Mouse (Mus musculus): Measurements from ENCODE around the gene Sel1l3. TPM values are rescaled to one million over a fixed set of nuclear protein-coding genes. Genes with fewer than 3 reads are reported as not detected.

Gene Sel1l3
- polyA plus RNA-seq, 2 experiments from 2014 or later: 0.09 TPM; not detected in 1

DNA sequence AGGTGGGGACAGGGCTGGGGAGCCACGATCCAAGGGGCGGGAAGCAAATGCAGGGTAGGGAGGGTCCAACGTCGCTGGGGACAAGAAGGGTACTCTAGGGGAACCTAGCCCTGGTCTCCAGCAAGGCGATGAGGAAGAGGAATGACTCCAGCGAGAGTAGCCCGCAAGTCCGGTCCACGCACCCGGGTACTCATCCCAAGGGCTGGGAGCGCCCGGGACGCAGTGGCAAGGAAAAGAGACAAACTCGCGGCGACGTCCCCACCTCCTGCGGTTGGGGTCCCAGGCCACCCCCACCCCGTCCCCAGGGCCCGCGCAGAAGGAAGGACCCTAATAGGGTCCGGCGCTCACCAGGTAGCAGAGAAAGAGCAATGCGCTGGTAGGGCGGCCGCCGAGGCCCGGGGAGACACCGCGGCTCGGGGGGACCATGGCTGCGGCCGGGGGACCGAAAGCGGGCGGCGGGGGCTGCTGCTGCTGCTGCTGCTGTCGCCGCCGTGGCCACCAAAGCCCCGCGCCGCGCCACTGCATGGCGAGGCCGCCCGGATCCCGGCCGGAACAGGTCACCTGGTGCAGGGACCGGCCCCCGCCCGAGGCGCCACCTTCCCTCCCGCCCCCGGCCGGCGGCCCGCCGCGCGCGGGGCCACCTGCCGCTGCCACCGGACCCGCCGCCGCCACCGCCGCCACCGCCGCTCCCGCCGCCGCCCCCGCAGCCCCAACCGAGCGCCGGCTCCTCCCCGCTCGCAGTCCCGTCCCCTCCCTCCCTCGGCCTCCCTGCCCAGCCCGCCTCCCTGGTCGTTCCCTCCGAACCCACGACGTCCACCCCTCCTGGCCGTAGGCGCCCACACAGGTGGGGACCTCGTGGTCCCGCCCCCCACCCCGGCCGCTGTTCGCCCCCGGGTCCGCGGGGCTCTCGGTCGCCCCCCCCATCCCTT is 681 bp downstream of the Sel1l3 start:
- ATAC-seq: no peak

DNA sequence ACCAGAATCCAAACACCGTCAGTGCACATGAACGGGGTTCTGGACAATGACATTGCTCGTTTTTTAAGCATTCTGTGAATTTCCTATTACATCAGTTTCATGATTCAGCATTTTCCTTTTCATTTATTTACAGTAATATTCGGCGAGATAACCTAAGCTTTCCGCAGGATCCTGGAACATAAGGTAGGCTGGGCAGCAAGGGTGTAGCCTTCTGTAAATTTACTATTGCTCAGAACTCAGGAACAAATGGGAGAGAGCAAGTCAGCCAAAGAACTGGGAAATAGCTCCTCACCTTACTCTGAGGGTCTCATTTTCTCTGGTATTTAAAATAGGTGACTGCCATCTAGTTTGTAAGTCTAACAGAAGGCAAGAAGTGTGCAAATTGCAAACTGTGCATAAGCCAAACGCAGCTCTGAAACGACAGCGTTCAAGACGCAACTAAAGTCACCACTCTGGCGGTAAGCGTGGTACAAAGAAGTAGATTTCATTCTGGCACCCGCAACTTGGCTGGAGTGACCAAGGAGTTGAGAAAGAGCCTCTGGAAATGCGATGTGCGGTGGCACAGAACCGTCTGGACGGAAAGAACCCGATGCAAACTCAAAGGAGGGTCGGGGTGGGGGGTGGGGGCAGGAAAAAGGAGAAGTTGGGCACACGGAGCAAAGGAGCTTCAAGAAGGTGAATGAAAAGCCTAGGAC is 1.5 kb downstream of the Sel1l3 start:
- ATAC-seq: no peak

DNA sequence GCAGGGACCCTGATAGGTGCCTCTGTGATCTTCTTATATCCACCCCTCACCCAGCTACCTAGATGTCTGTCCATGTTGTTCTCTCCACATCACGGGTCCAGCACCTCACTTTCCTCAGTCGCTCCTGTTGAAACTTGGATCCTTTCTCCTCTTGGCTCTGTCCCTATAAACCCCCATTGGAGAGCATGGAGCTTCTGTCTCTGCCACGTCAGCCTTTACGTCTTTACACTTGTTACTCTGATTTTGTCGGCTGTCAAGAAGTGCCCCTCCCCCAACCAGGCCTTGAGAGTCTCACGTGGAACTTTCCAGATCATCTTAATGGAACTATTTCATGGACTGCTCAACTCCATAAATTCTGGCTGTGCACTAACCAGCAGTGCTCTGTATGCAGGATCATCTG is 2.5 kb downstream of the Sel1l3 start:
- ATAC-seq: no peak

DNA sequence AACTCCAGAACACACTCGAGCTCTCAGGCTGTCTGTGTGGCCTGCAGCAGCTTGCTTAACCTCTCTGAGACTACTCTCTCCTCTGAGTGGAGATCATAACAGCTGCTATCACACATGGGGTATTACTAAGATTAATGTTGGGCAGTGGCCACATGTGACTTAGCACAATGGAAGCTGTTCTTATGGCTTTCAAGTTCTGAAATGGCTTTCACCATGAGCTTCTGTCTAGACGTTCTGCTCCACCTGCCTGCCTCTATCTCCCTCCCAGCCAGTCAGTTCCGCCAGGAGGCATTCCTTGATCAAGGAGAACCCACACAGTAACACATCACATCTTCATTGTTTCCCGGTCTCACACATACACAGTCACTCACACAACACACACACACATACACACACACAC is 3.2 kb downstream of the Sel1l3 start:
- no peak for ATAC-seq

DNA sequence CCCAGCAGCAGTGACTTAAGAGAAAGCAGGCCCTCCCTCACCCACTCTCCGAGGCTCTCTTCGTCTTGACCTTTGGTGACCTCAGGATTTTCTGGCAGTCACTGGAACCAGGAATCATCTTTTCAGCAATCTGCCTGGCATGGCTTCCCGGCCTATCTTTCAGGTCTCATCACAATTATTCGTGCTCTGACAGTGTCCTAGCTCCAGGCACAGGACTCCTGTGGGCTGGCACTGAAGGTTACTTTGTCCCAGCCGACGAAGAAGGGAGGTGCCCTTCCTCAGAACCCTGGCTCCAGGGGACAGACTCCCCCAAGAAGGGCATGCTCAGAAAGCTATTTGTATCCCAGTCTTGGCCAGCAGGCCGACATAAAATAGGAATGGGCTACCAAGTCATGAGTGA is 4.0 kb downstream of the Sel1l3 start:
- no peak for ATAC-seq

DNA sequence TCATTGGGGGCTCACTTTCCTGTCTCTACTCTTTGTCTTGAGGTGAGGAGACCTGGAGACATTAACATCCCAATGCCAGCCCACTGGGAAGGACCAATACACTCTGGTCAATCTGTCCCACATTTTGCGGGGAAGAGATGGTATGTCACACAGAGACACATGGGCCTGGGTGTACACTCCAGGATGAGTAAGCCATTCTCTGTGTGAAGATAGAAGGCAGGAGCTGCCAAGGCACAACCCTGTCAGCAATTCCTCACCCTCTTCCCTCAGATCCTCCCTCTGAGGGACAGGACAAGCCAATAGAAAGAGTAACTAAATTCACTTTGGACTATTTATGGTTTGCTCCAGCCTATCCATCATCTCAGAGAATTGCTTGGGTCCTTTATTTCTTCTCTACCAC is 5.0 kb downstream of the Sel1l3 start:
- ATAC-seq: no peak

DNA sequence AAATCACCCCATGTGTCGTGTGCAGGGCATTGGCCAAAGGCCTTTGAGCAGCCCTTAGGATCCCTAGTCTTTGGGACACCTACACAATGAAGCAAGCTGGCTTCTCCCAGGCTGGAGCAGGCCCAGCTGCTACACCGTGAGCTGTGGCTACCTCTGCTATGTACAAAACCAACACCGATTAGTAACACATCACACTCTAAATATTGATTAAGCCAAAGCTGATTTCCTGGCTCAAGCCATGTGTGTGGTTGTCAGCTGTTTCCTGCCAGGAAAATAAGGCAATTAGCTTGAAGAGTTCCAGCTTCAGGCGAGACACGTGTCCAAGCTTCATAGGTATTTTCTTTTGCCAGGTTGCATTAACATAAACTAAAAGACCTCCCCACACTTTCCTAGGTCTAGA is 7.2 kb downstream of the Sel1l3 start:
- no peak for ATAC-seq

DNA sequence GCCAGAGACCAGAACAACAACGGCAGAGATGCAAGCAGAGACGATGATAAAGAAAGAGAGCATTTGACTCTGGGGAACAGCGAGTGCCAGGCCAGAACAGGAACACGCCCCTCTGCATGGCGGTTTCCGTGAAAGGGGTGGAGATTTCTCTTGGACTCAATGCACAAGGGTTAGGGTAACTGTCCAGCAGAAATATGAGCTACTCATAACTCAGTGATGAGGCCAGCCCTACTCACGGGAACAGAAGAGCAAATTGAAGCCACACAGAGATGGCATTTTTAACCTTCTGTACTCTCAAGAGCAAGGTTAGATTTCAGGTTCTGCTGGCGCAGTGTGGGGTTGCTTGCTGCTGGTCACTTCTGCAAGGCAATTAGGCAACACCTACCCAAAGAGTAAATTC is 11.0 kb downstream of the Sel1l3 start:
- no peak for ATAC-seq

DNA sequence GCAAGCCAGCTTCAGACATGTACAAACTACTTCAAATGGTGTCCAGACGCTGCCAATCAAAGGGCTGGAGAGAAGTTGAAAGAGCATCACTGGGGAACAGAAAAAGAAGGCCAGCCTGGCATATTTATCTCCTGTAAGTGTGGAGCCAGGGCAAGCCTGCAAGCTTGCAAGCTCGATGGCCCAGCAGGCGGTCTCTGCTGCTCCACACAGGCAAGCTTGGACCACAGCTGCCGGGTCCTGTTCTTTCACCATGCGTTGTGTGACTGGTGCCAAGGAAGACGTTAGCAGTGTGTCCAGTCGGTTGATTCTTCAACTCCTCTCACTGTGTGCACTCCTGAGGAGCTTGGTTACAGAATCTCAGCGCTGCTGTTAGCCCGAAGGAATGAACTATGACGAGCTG is 12.9 kb downstream of the Sel1l3 start:
- no peak for ATAC-seq

DNA sequence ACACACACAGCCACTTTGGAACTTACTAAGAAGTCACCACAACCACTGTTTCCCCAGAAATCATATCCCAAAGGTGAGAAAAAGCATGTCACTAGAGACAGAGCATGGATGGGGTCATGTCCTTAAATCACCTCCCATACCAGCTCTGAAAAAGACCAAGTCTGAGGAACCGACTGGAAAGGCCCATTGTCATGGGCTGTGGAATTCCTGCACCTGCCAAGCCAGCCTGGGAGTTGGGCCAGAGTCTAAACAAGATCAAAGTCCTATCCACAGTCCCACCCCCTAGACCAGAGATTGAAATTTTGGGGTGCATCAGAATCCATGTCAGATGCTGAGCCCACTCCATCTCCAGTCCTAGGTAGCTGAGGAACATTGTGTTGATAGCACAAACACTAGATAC is 15.3 kb downstream of the Sel1l3 start:
- ATAC-seq: no peak

DNA sequence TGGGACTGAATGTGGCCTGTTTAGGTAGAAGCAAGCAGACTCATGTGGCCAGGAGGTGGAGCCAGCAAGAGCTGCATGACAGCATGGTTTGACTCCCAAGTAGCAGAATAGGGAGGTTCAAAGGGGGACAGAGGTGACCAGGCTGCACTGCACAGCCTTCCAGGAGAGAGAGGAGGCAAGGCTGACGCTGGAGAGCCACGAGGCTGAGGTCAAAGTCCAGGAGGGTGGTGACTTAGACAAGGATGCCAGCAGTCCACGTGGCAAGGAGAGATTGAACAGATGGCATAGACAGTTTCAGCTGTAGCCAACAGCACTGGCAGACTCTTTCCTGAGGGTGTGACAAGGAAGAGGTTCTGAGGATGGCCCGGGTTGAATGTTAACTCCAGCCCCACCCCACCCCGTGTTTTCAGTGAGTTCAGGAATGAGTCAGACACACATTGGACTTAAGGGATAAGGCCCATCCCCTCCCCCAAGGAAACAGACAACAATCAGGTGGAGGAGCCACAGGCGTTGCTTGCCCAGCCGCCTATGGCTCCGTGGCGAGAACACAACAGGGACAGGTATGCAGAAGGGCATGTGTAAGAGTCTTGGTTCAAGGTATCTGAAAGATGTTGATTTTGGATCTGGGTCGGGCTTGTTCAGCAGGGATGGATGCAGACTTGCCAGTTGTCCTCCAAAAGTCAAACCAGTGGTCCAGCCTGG is 17.2 kb downstream of the Sel1l3 start:
- ATAC-seq: no peak

DNA sequence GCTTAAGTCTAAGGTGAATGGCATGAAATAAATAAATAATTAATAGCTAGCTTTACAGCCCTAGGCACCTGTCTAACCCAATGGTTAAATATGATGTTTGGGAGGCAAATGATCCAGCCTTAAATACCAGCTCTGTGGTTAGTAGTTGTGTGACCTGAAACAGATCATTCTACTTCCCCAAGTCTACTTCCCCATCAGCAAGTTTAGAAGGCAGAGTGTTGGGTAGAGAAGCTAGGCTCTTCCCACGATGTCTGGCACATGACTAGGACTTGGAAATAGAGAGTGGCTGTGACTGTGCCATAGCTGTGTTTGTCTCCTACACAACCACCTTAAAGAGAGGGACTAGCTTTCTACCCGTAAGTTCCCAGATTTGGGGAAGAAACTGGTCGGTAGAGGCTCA is 18.9 kb downstream of the Sel1l3 start:
- ATAC-seq: no peak

DNA sequence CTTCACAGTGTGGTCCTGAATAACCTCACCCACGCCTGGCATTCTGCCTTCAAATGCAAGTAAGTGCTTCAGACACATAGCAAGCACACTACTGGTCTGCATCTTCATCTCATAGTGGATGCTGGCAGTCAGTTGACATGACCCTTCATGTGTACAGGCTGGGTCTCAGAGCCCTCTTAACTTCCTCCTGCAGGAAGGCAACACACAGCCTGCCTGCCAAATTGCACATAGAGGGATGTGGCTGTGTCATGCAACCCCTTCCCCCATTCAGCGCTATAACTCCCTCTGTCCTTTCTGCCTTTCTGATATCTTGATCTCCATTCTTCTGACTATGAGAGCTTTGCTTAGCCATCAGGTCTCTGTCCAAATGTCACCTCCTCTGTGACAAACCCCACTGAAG is 19.3 kb downstream of the Sel1l3 start:
- ATAC-seq: no peak

DNA sequence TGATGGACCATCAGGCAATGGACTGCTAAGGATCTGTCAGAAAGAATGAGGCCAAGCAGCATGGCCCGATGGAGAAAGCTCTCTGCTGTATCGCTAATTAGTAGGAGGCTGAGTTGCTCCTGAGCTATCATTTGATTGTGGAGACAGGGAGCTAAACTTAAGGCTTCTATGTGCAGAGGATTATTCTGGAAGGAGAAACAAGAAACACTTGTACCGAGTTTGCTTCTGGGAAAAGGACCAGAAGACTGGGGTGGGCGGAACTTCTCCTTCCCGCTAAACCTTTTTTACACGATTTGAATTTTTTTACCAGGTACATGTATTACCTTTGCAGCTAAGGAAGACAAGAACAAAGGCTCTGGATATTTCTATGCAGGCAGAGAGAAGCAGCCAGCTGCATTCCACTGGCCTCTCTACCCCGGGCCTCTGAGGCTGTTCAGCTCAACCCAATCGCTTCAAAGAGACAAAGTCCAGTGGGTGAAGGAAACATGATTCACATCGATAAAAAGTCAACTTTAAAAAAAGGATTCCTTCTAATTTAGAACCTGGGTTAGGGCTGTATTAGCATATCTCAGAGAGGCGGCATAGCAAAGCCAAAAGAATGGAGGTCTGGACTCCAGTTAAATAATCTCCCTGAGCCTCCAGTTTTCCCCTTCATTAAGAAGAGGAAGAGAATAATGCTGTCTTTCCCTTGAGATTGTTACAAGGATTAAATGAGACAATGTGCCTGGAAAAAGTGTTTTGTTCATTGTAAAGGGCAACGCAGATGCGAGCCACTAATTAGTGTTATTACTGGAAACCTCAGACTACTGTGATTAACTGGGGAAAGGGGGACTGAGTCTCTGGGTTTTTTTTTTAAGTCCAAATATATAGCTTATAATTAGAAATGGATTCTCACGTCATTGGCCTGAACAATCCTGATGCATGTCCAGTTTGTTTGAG is 20.4 kb downstream of the Sel1l3 start:
- ATAC-seq: no peak

DNA sequence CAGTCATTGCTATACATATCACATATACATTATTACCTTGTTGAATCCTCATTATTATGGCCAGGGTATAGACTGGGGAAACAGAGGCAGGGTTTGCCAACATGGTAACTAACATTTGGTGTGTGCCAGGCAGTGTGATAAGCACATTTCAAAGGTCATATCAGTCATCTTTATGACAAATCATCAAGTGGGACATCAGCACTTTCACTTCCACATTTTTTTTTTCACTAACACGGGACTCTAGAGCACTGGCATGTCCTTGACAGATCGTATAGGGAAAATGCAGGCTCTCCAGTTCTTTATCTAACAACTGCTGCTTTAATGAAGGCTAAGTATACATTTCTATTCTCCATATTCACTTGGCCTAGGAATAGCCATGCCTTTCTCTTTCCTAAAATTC is 25.1 kb downstream of the Sel1l3 start:
- ATAC-seq: no peak

DNA sequence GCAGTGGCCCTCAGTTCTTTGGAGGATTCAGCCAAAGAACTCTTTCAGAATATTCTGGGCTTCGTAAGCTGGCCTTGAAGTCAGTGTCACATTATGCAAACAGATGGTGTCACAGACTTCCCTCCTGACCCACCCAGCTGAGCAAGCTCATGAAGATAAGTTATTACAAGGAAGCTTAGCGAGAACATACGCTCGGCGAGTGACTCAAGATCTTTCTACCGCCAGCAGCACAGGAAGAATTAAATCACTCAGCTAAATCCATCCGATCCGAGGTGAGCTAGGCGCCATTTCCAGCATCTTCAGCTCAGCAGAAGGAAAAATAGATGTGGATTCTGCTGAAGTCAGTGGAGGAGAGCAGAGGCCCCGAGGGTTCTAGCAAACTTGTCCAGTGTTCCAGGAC is 26.5 kb downstream of the Sel1l3 start:
- no peak for ATAC-seq

DNA sequence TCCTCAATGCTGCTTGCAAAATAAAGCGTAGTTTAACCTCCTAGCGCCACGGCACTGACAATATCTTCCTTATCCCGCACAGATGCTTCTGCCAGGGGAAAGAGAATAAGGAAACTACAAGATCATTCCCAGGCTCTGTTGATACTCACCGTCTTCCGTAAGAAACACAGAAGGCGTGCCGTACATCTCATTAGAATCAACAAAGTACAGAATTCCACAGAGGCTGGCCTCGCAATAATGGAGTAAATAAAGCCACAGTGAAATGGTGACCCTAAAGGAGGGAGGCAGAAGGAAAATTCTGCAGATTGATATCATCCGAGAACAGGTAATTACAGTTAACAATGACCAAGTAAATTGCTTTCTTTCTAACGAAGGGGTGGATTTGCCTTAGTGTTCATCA is 27.9 kb downstream of the Sel1l3 start:
- ATAC-seq: no peak

DNA sequence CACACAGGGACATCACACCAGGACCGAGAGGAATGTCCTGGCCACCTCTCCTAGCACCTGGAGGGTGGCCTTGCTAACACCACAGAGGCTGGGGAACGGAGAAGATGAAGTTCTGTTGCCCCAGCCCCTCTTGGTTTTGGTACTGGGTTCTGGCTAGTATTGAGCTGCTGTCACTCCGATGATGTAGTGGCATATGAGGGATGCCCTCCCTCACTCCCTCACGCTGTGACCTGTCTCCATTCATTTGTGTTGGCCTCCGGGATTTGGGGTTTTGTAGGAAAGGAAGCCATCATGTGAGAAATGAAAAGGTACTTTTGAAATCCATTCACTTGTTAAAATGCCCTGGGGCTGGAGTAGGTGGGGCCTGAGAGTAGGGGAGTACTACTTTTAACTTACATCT is 33.8 kb downstream of the Sel1l3 start:
- no peak for ATAC-seq

DNA sequence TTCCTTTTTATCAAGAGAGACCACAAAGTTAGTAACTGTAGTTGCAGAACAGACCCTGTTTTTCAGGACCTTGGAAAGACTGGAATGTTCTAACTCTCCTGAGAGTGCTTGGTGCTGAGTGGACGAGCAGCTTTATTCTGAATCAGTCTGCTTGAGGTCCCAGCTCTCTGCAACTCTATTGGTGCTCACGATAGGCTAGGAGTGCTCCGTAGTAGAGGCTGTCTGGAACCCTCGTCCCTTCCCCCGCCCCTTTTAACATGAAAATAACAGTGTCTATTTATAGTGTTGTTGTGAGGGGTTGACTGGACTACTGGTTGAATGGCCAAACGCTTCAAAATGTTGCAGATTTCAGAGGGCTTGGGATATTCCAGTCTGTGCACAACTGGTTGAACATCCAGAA is 37.0 kb downstream of the Sel1l3 start:
- ATAC-seq: no peak

DNA sequence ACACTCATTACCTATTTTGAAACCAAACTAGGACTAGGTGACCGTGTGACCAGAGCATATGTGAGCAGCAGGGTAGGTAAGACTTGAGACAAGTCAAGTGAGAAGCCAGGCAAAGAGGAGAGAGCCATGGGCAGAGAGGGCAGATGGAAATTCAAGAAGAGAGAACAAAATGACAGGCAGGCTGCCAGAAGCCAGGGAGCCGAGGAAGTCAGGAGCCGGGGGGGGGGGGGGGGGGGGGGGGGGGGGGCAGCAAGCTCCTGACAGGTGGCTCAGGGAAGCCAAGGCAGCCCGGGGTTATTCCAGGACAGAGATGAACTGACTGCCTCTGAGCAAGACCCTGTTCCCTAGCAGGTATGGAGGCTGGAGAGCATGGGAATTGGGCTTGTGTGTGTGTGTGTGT is 37.7 kb downstream of the Sel1l3 start:
- no peak for ATAC-seq

DNA sequence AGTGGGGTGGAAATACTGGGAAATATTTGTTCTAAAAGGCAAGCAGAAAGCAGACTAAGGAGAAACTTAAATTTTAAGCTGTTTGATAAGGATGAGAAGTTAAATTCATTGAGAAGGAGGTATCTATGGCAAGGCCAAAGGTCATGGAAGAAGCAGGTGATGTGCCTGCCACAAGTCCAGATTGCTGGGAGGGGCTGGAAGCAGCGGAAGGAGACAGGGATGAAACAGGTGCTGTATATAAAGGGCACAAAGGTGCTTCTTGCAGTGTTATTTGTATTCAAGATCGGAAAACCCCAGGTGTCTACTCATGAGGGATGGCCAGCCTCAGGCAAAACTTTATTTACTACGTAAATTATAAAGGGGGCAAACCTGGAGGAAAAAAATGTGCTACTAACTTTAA is 38.5 kb downstream of the Sel1l3 start:
- no peak for ATAC-seq

DNA sequence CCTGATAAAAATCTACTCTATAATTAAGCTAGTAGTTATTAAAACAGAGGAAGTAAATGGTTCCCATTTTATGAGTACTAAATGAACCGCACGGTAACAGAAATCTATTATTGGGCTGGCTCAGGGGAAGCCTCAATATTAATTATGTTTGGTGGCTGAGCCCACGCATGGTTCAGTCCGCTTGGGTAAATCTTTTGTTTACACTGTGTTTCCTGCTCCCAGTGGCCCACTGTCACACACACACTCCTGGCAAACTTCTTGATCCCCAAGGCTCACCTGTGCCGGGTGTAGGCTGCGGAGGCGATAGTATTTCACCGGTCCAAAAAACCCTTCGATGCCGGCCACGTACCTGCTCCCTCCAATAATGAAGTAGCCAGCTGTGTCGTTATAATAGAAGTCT is 39.3 kb downstream of the Sel1l3 start:
- no peak for ATAC-seq

DNA sequence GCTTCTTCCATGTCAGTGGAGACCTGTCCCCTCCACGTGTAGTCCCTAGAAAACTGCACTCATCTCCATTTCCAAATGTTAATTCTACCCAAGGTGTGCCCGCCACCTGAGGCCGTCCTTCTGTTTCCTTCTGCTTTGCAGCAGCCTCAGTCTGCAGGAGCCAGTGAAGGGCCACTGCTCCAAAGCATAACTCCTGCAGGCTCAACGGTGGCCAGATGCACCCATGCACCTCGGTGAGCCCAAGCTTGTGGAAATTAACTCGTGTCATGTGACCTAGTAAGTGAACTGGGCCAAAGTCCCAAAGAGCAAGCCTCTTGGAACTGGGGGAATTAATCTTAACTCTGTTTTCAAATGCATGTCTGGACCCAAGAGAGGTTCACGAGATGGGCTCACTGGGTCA is 40.8 kb downstream of the Sel1l3 start:
- no peak for ATAC-seq

All from CD4-positive, CD25-positive, alpha-beta regulatory T cell, adult 4 months (primary cell).